Mouse (Mus musculus): ENCODE measurements around the gene Enthd1. TPM values are rescaled to one million over a fixed set of nuclear protein-coding genes. Genes with fewer than 3 reads are reported as not detected.
A peak's percentile ranks its signal among the peaks of the same experiment; 100 is the strongest.

The Enthd1 gene
- polyA plus RNA-seq, 1 experiment: not detected

GRCm38 (mm10) chr15:80413988-80414721 is 150.8 kb downstream of the Enthd1 start:
- H3K79me2 ChIP-seq (ENCODE audit: control insufficient read depth, insufficient read depth): no peaks in the 10 kb centered on the region
- peaks cover 4% of the 10 kb centered on the region for H3K27me3 ChIP-seq (ENCODE audit: control insufficient read depth, insufficient read depth, insufficient read length)
- no peak overlapping the region for H3K4me3 ChIP-seq
- no peaks in the 10 kb centered on the region for H3K36me3 ChIP-seq (ENCODE audit: control insufficient read depth, insufficient read depth)
- no peak overlapping the region for H3ac ChIP-seq (ENCODE audit: control insufficient read depth, insufficient read length)
- no peak overlapping the region for H3K4me2 ChIP-seq (ENCODE audit: low read depth)
- TF ChIP-seq REST (IDR thresholded peaks at IDR 0.05; ENCODE audit: insufficient read depth, insufficient read length) (no peak), POLR2AphosphoS2 (IDR thresholded peaks at IDR 0.05; ENCODE audit: insufficient read length, low read depth) (no peak), MYOG (IDR thresholded peaks at IDR 0.05; ENCODE audit: control insufficient read depth in 1 of 3, insufficient read depth in 1 of 3, insufficient read length in 2 of 3, low read depth in 2 of 3) (no peak), MAX (IDR thresholded peaks at IDR 0.05; ENCODE audit: low read depth) (no peak), CEBPB (IDR thresholded peaks at IDR 0.05; ENCODE audit: insufficient read depth, poor library complexity, severe bottlenecking) (no peak), SRF (IDR thresholded peaks at IDR 0.05; ENCODE audit: control insufficient read depth, insufficient read length, low read depth) (no peak), POLR2A (IDR thresholded peaks at IDR 0.05; ENCODE audit: insufficient read length, low read depth) (no peak)

GRCm38 (mm10) chr15:80413070-80413469 is 151.9 kb downstream of the Enthd1 start:
- Histone ChIP-seq H3K4me3 (no peak overlapping the region), H3K27me3 (ENCODE audit: control insufficient read depth, insufficient read depth, insufficient read length) (peaks cover 4% of the 10 kb centered on the region), H3K79me2 (ENCODE audit: control insufficient read depth, insufficient read depth) (no peaks in the 10 kb centered on the region), H3K36me3 (ENCODE audit: control insufficient read depth, insufficient read depth) (no peaks in the 10 kb centered on the region), H3K4me2 (ENCODE audit: low read depth) (no peak overlapping the region), H3ac (ENCODE audit: control insufficient read depth, insufficient read length) (no peak overlapping the region)
- TF ChIP-seq USF1 (IDR thresholded peaks at IDR 0.05; ENCODE audit: low read depth) (no peak), E2F4 (IDR thresholded peaks at IDR 0.05; ENCODE audit: insufficient read depth) (no peak), MYOD1 (IDR thresholded peaks at IDR 0.05; ENCODE audit: control insufficient read depth in 1 of 3, insufficient read length in 2 of 3, low read depth in 2 of 3) (peak in 2 of 3 experiments; percentile 46 to 65), POLR2A (IDR thresholded peaks at IDR 0.05; ENCODE audit: insufficient read length, low read depth) (no peak), CEBPB (IDR thresholded peaks at IDR 0.05; ENCODE audit: insufficient read depth, poor library complexity, severe bottlenecking) (no peak), SRF (IDR thresholded peaks at IDR 0.05; ENCODE audit: control insufficient read depth, insufficient read length, low read depth) (no peak), MYOG (IDR thresholded peaks at IDR 0.05; ENCODE audit: control insufficient read depth in 1 of 3, insufficient read depth in 1 of 3, insufficient read length in 2 of 3, low read depth in 2 of 3) (no peak)

- no peaks in the 10 kb centered on the region for H3K79me2 ChIP-seq (ENCODE audit: control insufficient read depth, insufficient read depth)
- no peak for TF ChIP-seq E2F4 (IDR thresholded peaks at IDR 0.05; ENCODE audit: insufficient read depth)
- TF ChIP-seq MYOG (IDR thresholded peaks at IDR 0.05; ENCODE audit: control insufficient read depth in 1 of 3, insufficient read depth in 1 of 3, insufficient read length in 2 of 3, low read depth in 2 of 3): no peak
- TF ChIP-seq REST (IDR thresholded peaks at IDR 0.05; ENCODE audit: insufficient read depth, insufficient read length): no peak
- TF ChIP-seq TCF12 (IDR thresholded peaks at IDR 0.05; ENCODE audit: insufficient read depth, poor library complexity, severe bottlenecking): no peak
- TF ChIP-seq POLR2A (IDR thresholded peaks at IDR 0.05; ENCODE audit: insufficient read length, low read depth): no peak
- TF ChIP-seq MAX (IDR thresholded peaks at IDR 0.05; ENCODE audit: low read depth): no peak
- H3K4me2 ChIP-seq (ENCODE audit: low read depth): no peak overlapping the region
- no peak overlapping the region for H3ac ChIP-seq (ENCODE audit: control insufficient read depth, insufficient read length)
- no peak overlapping the region for H3K4me3 ChIP-seq
- peaks cover 8% of the 10 kb centered on the region for H3K27me3 ChIP-seq (ENCODE audit: control insufficient read depth, insufficient read depth, insufficient read length)
- no peaks in the 10 kb centered on the region for H3K36me3 ChIP-seq (ENCODE audit: control insufficient read depth, insufficient read depth)
Observed at GRCm38 (mm10) chr15:80410661-80411060, 154.3 kb downstream of the Enthd1 start.

GRCm38 (mm10) chr15:80407873-80408272 is 157.1 kb downstream of the Enthd1 start:
- Histone ChIP-seq H3K4me2 (ENCODE audit: low read depth) (no peak overlapping the region), H3K79me2 (ENCODE audit: control insufficient read depth, insufficient read depth) (no peaks in the 10 kb centered on the region), H3K27me3 (ENCODE audit: control insufficient read depth, insufficient read depth, insufficient read length) (peaks cover 8% of the 10 kb centered on the region)

More at GRCm38 (mm10) chr15:80407873-80408272, 157.1 kb downstream of the Enthd1 start:
- TF ChIP-seq MAX (IDR thresholded peaks at IDR 0.05; ENCODE audit: low read depth) (no peak), MYOD1 (IDR thresholded peaks at IDR 0.05; ENCODE audit: control insufficient read depth in 1 of 3, insufficient read length in 2 of 3, low read depth in 2 of 3) (no peak), MYOG (IDR thresholded peaks at IDR 0.05; ENCODE audit: control insufficient read depth in 1 of 3, insufficient read depth in 1 of 3, insufficient read length in 2 of 3, low read depth in 2 of 3) (no peak), TCF3 (IDR thresholded peaks at IDR 0.05; ENCODE audit: insufficient read length, low read depth) (no peak), REST (IDR thresholded peaks at IDR 0.05; ENCODE audit: insufficient read depth, insufficient read length) (no peak), CEBPB (IDR thresholded peaks at IDR 0.05; ENCODE audit: insufficient read depth, poor library complexity, severe bottlenecking) (no peak)
- Histone ChIP-seq H3K4me3 (no peak overlapping the region), H3K36me3 (ENCODE audit: control insufficient read depth, insufficient read depth) (no peaks in the 10 kb centered on the region), H3ac (ENCODE audit: control insufficient read depth, insufficient read length) (no peak overlapping the region)

Other genes starting within 250 kb of the Enthd1 start
- not detected for gene Grap2, start 7.4 kb upstream of the Enthd1 start, polyA plus RNA-seq (2012; fragmentation: generic; extraction: Trizol)
- not detected for gene Fam83f, start 106.7 kb upstream of the Enthd1 start, polyA plus RNA-seq (2012; fragmentation: generic; extraction: Trizol)
- 8.9 TPM for gene Tnrc6b, start 146.2 kb upstream of the Enthd1 start, polyA plus RNA-seq (2012; fragmentation: generic; extraction: Trizol)